Mouse (Mus musculus) heart, embryonic 13.5 days (tissue): Measurements from ENCODE around the gene Abcf3. TPM values are rescaled to one million over a fixed set of nuclear protein-coding genes. Genes with fewer than 3 reads are reported as not detected.
A peak's percentile ranks its signal among the peaks of the same experiment; 100 is the strongest.

Experiments
- ATAC-seq: fragments of 200-750 bp; cut with Nextera tagmentation; 2 replicates; pipeline ENCODE4 v1.8.0; 2017; ENCODE audit warnings: moderate TSS enrichment; ENCODE audit not compliant: insufficient number of reproducible peaks, low FRiP score, low TSS enrichment; ENCODE audit errors: extremely low read depth
- H3K27ac ChIP-seq: fragments of 300-500 bp; sonication (generic); replicated peaks from 2 replicates; pipeline ENCODE4 v1.5.1; 2015; ENCODE audit warnings: moderate library complexity, mild to moderate bottlenecking, inconsistent platforms
- H3K27me3 ChIP-seq: fragments of 300-500 bp; sonication (generic); replicated peaks from 2 replicates; pipeline ENCODE4 v1.6.1; 2015; ENCODE audit warnings: mild to moderate bottlenecking, inconsistent platforms
- H3K36me3 ChIP-seq: fragments of 300-500 bp; sonication (generic); 2 replicates; pipeline ENCODE4 v1.6.1; 2015; ENCODE audit warnings: mild to moderate bottlenecking, inconsistent platforms
- H3K4me1 ChIP-seq: fragments of 300-500 bp; sonication (generic); 2 replicates; pipeline ENCODE4 v1.6.1; 2015; ENCODE audit warnings: inconsistent platforms
- H3K4me2 ChIP-seq: fragments of 300-500 bp; sonication (generic); 2 replicates; pipeline ENCODE4 v1.6.1; 2015; ENCODE audit warnings: inconsistent platforms, mild to moderate bottlenecking, moderate library complexity
- H3K4me3 ChIP-seq: fragments of 300-500 bp; sonication (generic); 2 replicates; pipeline ENCODE4 v1.5.1; 2015; ENCODE audit warnings: moderate library complexity, mild to moderate bottlenecking, inconsistent platforms
- H3K9ac ChIP-seq: fragments of 300-500 bp; sonication (generic); 2 replicates; pipeline ENCODE4 v1.6.1; 2015; ENCODE audit warnings: inconsistent platforms, mild to moderate bottlenecking, moderate library complexity
- H3K9me3 ChIP-seq: fragments of 300-500 bp; sonication (generic); 2 replicates; pipeline ENCODE4 v1.6.1; 2016; ENCODE audit warnings: inconsistent platforms
- WGBS: fragments of 180-500 bp; shearing (Covaris S2); methylation state at CpG from one replicate; pipeline ENCODE4 v1.1.7; 2015; ENCODE audit warnings: mixed read lengths; 5-methylcytosine and 5-hydroxymethylcytosine counted together
- polyA plus RNA-seq: library from polyadenylated mRNA; unstranded; fragments of >200 nt; fragmentation: Nextera tagmentation; extraction: Ambion mirVana; gene quantifications from 2 replicates; pipeline ENCODE4 v1.2.1, GENCODE M21; 2015

The Abcf3 gene
- polyA plus RNA-seq: 42.5 and 44.0 TPM in 2 replicates

GRCm38 (mm10) chr16:20548096-20548948 is at the start of gene Abcf3:
TSS of gene Abcf3 (plus strand) at chr16:20548577.
- ATAC-seq: peak; percentile 97
- Histone ChIP-seq H3K4me3 (peak within 1 kb of the TSS; percentile 92), H3K27me3 (no peaks in the 10 kb centered on the region), H3K4me2 (peak within 1 kb of the TSS; percentile 85), H3K4me1 (peaks cover 22% of the 10 kb centered on the region), H3K9me3 (no peaks in the 10 kb centered on the region), H3K36me3 (peaks cover 62% of the 10 kb centered on the region), H3K9ac (peak within 1 kb of the TSS; percentile 94), H3K27ac (peak within 1 kb of the TSS; percentile 81)
- WGBS: under 1% methylated on average over 56 of the region's 56 CpGs

GRCm38 (mm10) chr16:20498677-20499475 is 49.5 kb upstream of the Abcf3 start, which contains the start of gene Eif2b5:
TSS of gene Eif2b5 (plus strand) at chr16:20498817.
- H3K4me2 ChIP-seq: peak within 1 kb of the TSS; percentile 76
- no peaks in the 10 kb centered on the region for H3K9me3 ChIP-seq
- H3K36me3 ChIP-seq: peaks cover 38% of the 10 kb centered on the region
- under 1% methylated on average over 49 of the region's 49 CpGs for WGBS
- peaks cover 21% of the 10 kb centered on the region for H3K4me1 ChIP-seq
- H3K4me3 ChIP-seq: peak within 1 kb of the TSS; percentile 79
- peak within 1 kb of the TSS; percentile 82 for H3K27ac ChIP-seq
- H3K9ac ChIP-seq: peak within 1 kb of the TSS; percentile 93
- no peaks in the 10 kb centered on the region for H3K27me3 ChIP-seq
- peak; percentile 94 for ATAC-seq

- ATAC-seq: no peak
- H3K36me3 ChIP-seq: peaks cover 100% of the 10 kb centered on the region
- 81% methylated on average over 8 of the region's 8 CpGs for WGBS
- no peak overlapping the region for H3K27ac ChIP-seq
- H3K4me3 ChIP-seq: no peak overlapping the region
- no peaks in the 10 kb centered on the region for H3K4me1 ChIP-seq
- no peaks in the 10 kb centered on the region for H3K27me3 ChIP-seq
- no peak overlapping the region for H3K9ac ChIP-seq
- no peak overlapping the region for H3K4me2 ChIP-seq
- no peaks in the 10 kb centered on the region for H3K9me3 ChIP-seq
These were observed 42.4 kb upstream of the Abcf3 start for GRCm38 (mm10) chr16:20506000-20506399.

- peaks cover 74% of the 10 kb centered on the region for H3K36me3 ChIP-seq
- H3K9me3 ChIP-seq: no peaks in the 10 kb centered on the region
- ATAC-seq: no peak
- 76% methylated on average over 3 of the region's 3 CpGs for WGBS
- no peak overlapping the region for H3K27ac ChIP-seq
- H3K4me2 ChIP-seq: no peak overlapping the region
- H3K4me3 ChIP-seq: no peak overlapping the region
- no peaks in the 10 kb centered on the region for H3K27me3 ChIP-seq
- H3K4me1 ChIP-seq: no peaks in the 10 kb centered on the region
- no peak overlapping the region for H3K9ac ChIP-seq
These were observed 39.0 kb upstream of the Abcf3 start for GRCm38 (mm10) chr16:20509349-20509748.

- Histone ChIP-seq H3K4me3 (no peak overlapping the region), H3K9me3 (no peaks in the 10 kb centered on the region), H3K4me2 (no peak overlapping the region), H3K27ac (no peak overlapping the region), H3K4me1 (peaks cover 6% of the 10 kb centered on the region), H3K27me3 (no peaks in the 10 kb centered on the region), H3K9ac (no peak overlapping the region), H3K36me3 (peaks cover 54% of the 10 kb centered on the region)
- WGBS: 85% methylated on average over 7 of the region's 7 CpGs
- no peak for ATAC-seq
These were observed 37.0 kb upstream of the Abcf3 start for GRCm38 (mm10) chr16:20511277-20511847.

- Histone ChIP-seq H3K4me1 (peaks cover 38% of the 10 kb centered on the region), H3K4me2 (peak overlapping the region; percentile 86), H3K36me3 (peaks cover 25% of the 10 kb centered on the region), H3K4me3 (peak overlapping the region; percentile 91), H3K9me3 (no peaks in the 10 kb centered on the region), H3K27ac (peak overlapping the region; percentile 43), H3K9ac (peak overlapping the region; percentile 99), H3K27me3 (no peaks in the 10 kb centered on the region)
- ATAC-seq: no peak
These were observed 32.3 kb upstream of the Abcf3 start for GRCm38 (mm10) chr16:20516032-20516431.

- no peaks in the 10 kb centered on the region for H3K27me3 ChIP-seq
- H3K9ac ChIP-seq: peak within 1 kb of the TSS; percentile 99
- H3K4me2 ChIP-seq: peak within 1 kb of the TSS; percentile 86
- peak within 1 kb of the TSS; percentile 91 for H3K4me3 ChIP-seq
- peaks cover 25% of the 10 kb centered on the region for H3K36me3 ChIP-seq
- H3K27ac ChIP-seq: peak within 1 kb of the TSS; percentile 95
- WGBS: 0% methylated on average over 52 of the region's 55 CpGs
- ATAC-seq: peak; percentile 92
- H3K4me1 ChIP-seq: peaks cover 38% of the 10 kb centered on the region
- no peaks in the 10 kb centered on the region for H3K9me3 ChIP-seq
These were observed 31.6 kb upstream of the Abcf3 start, which contains the start of gene Dvl3 for GRCm38 (mm10) chr16:20516726-20517201. TSS of gene Dvl3 (plus strand) at chr16:20516982.

- Histone ChIP-seq H3K4me2 (peak overlapping the region; percentile 86), H3K4me1 (peaks cover 38% of the 10 kb centered on the region), H3K9me3 (no peaks in the 10 kb centered on the region), H3K27ac (peak overlapping the region; percentile 95), H3K36me3 (peaks cover 29% of the 10 kb centered on the region), H3K4me3 (peak overlapping the region; percentile 91), H3K9ac (peak overlapping the region; percentile 99), H3K27me3 (no peaks in the 10 kb centered on the region)
- ATAC-seq: no peak; the same call in 1 of the 2 replicates
- WGBS: under 1% methylated on average over 26 of the region's 26 CpGs
These were observed 31.2 kb upstream of the Abcf3 start for GRCm38 (mm10) chr16:20517216-20517615.

- Histone ChIP-seq H3K27ac (peak overlapping the region; percentile 95), H3K4me3 (peak overlapping the region; percentile 91), H3K9me3 (no peaks in the 10 kb centered on the region), H3K4me1 (peaks cover 38% of the 10 kb centered on the region), H3K9ac (peak overlapping the region; percentile 99), H3K4me2 (peak overlapping the region; percentile 86), H3K36me3 (peaks cover 32% of the 10 kb centered on the region), H3K27me3 (no peaks in the 10 kb centered on the region)
- 0 out of 2 replicates have a peak, but pooled peaks have one; percentile 5 for ATAC-seq
- WGBS: 3% methylated on average over 6 of the region's 6 CpGs
These were observed 30.5 kb upstream of the Abcf3 start for GRCm38 (mm10) chr16:20517701-20518374.

- H3K4me2 ChIP-seq: no peak overlapping the region
- no peak overlapping the region for H3K4me3 ChIP-seq
- no peaks in the 10 kb centered on the region for H3K27me3 ChIP-seq
- no peak overlapping the region for H3K27ac ChIP-seq
- 76% methylated on average over 10 of the region's 10 CpGs for WGBS
- peaks cover 18% of the 10 kb centered on the region for H3K4me1 ChIP-seq
- H3K36me3 ChIP-seq: peaks cover 92% of the 10 kb centered on the region
- no peaks in the 10 kb centered on the region for H3K9me3 ChIP-seq
- no peak overlapping the region for H3K9ac ChIP-seq
- ATAC-seq: no peak
These were observed 24.5 kb upstream of the Abcf3 start for GRCm38 (mm10) chr16:20523886-20524285.
